Mouse (Mus musculus): Measurements from ENCODE around the gene Amigo1.

Amigo1 gene

GRCm38 (mm10) chr3:108186098-108187047, at the start of gene Amigo1:
Gene Amigo1, plus strand, starts transcription at chr3:108186335.
- peak; percentile 45 for DNase-seq

- no peak for DNase-seq
Measured at GRCm38 (mm10) chr3:108139113-108139512, 47.0 kb upstream of the Amigo1 start.

GRCm38 (mm10) chr3:108140786-108141185, 45.3 kb upstream of the Amigo1 start:
- no peak for DNase-seq

GRCm38 (mm10) chr3:108145534-108146445, 40.3 kb upstream of the Amigo1 start, which contains the start of gene Gnai3:
Gene Gnai3, minus strand, starts transcription at chr3:108146146.
- peak; percentile 95 for DNase-seq

GRCm38 (mm10) chr3:108146671-108147070, 39.5 kb upstream of the Amigo1 start:
- no peak for DNase-seq

GRCm38 (mm10) chr3:108147386-108148235, 38.5 kb upstream of the Amigo1 start:
- DNase-seq: peak; percentile 91

- no peak for DNase-seq
Measured at GRCm38 (mm10) chr3:108152290-108152689, 33.8 kb upstream of the Amigo1 start.

- no peak for DNase-seq
Measured at GRCm38 (mm10) chr3:108154656-108155055, 31.5 kb upstream of the Amigo1 start, which contains the start of gene Gpr61. Gene Gpr61, minus strand, starts transcription at chr3:108154882.

GRCm38 (mm10) chr3:108158383-108159037, 27.6 kb upstream of the Amigo1 start:
- DNase-seq: no peak

GRCm38 (mm10) chr3:108164091-108164490, 22.0 kb upstream of the Amigo1 start:
- DNase-seq: no peak

- DNase-seq: peak; percentile 71
Measured at GRCm38 (mm10) chr3:108164807-108165206, 21.3 kb upstream of the Amigo1 start.

- DNase-seq: no peak
Measured at GRCm38 (mm10) chr3:108165532-108166315, 20.4 kb upstream of the Amigo1 start.

- DNase-seq: no peak
Measured at GRCm38 (mm10) chr3:108166486-108167211, 19.5 kb upstream of the Amigo1 start.

GRCm38 (mm10) chr3:108167499-108167898, 18.6 kb upstream of the Amigo1 start:
- DNase-seq: no peak

GRCm38 (mm10) chr3:108169199-108169598, 16.9 kb upstream of the Amigo1 start:
- no peak for DNase-seq

GRCm38 (mm10) chr3:108174672-108175531, 11.2 kb upstream of the Amigo1 start:
- no peak for DNase-seq

- DNase-seq: no peak
Measured at GRCm38 (mm10) chr3:108178756-108179715, 7.1 kb upstream of the Amigo1 start.

- no peak for DNase-seq
Measured at GRCm38 (mm10) chr3:108180514-108180913, 5.6 kb upstream of the Amigo1 start.

All from liver (tissue).